Mouse (Mus musculus) adipose tissue, adult 10 weeks (tissue): ENCODE results near the gene D5Ertd579e. TPM values are rescaled to one million over a fixed set of nuclear protein-coding genes. Genes with fewer than 3 reads are reported as not detected.

Experiments
- polyA plus RNA-seq: library from polyadenylated mRNA; stranded (reverse); fragments of 350-450 nt; fragmentation: Illumina TruSeq; extraction: RNeasy Lipid Tissue Mini Kit (QIAGEN cat#74804); gene quantifications from one replicate; pipeline ENCODE4 v1.2.3, GENCODE M21; 2014; ENCODE audit warnings: low read depth, low replicate concordance

Gene D5Ertd579e
- polyA plus RNA-seq, result 37.7 TPM

GRCm38 (mm10) chr5:36695461-36696231 lies at the start of gene D5Ertd579e:
TSS of gene D5Ertd579e (minus strand) at chr5:36696024.

GRCm38 (mm10) chr5:36593176-36593575 lies 102.6 kb downstream of the D5Ertd579e start, which contains the start of gene Tbc1d14:
TSS of gene Tbc1d14 (minus strand) at chr5:36593276.

Other genes with a start within 250 kb of the D5Ertd579e start
- gene Grpel1, start 231.0 kb downstream of the D5Ertd579e start, polyA plus RNA-seq, result 25.5 TPM
- gene Tada2b, start 211.7 kb downstream of the D5Ertd579e start, polyA plus RNA-seq, result 19.7 TPM
- 2.9 TPM for gene Ccdc96, start 211.4 kb downstream of the D5Ertd579e start, polyA plus RNA-seq
- 51.8 TPM for gene Tbc1d14, start 102.7 kb downstream of the D5Ertd579e start, polyA plus RNA-seq
- 10.7 TPM for gene Bloc1s4, start 52.6 kb upstream of the D5Ertd579e start, polyA plus RNA-seq
- 224 TPM for gene Mrfap1, start 100.7 kb upstream of the D5Ertd579e start, polyA plus RNA-seq
- gene Man2b2, start 134.6 kb upstream of the D5Ertd579e start, polyA plus RNA-seq, result 30.1 TPM
- 1.8 TPM for gene Ppp2r2c, start 172.5 kb upstream of the D5Ertd579e start, polyA plus RNA-seq